Mouse (Mus musculus): ENCODE results near the gene Smg1. TPM values are rescaled to one million over a fixed set of nuclear protein-coding genes. Genes with fewer than 3 reads are reported as not detected.

The Smg1 gene
- total and polyA plus RNA-seq, 3 experiments: 16.1 to 35.0 (median 29.2) TPM

GRCm38 (mm10) chr7:118236949-118237348, 6.5 kb downstream of the Smg1 start:
- DNase-seq (ENCODE audit: extremely low read depth): no peak
- Histone ChIP-seq H3K9me3 (replicated peaks; ENCODE audit: low read length) (no peaks in the 10 kb centered on the region), H3K4me1 (ENCODE audit: control insufficient read depth in 1 of 2, insufficient read depth in 2 of 2) (peaks cover 4 to 51% of the 10 kb centered on the region in 2 experiments; a peak in 2 of 4 replicates), H3K4me3 (replicated peaks in 1 of 3; ENCODE audit: low read depth in 2 of 3, low read length in 2 of 3, poor library complexity in 1 of 3) (no peak overlapping the region), H3K27me3 (replicated peaks) (no peaks in the 10 kb centered on the region), H3K79me2 (replicated peaks; ENCODE audit: control insufficient read depth, extremely low read depth, insufficient read depth, poor library complexity, severe bottlenecking) (peaks cover 89% of the 10 kb centered on the region), H3K4me2 (ENCODE audit: insufficient read depth, low read depth, poor library complexity, severe bottlenecking) (no peak overlapping the region), H3K27ac (ENCODE audit: insufficient read depth, low read depth) (no peak overlapping the region), H3K36me3 (replicated peaks in 1 of 2; ENCODE audit: control insufficient read depth in 1 of 2, insufficient read depth in 1 of 2, low read length in 1 of 2) (peaks cover 0 to 10% of the 10 kb centered on the region in 2 experiments), H3K9ac (ENCODE audit: insufficient read depth, low read depth) (no peak overlapping the region)
- in situ Hi-C loops (cut with MboI; ENCODE audit: low pct_ligation_motif_present, low pct_unique_long_range_greater_than_20kb, low sequenced_read_pairs) (no loop called here), dilution Hi-C loops (cut with MboI; ENCODE audit: extremely low pct_ligation_motif_present, extremely low pct_unique_long_range_greater_than_20kb, low sequenced_read_pairs) (no loop called here)
- TF ChIP-seq RAD21 (IDR thresholded peaks at IDR 0.05; ENCODE audit: low read depth, low read length) (peak; percentile 19), JUND (conservative IDR thresholded peaks at IDR 0.05; ENCODE audit: low read depth, low read length) (no peak), CTCF (conservative IDR thresholded peaks at IDR 0.05 in 1 of 2, IDR thresholded peaks at IDR 0.05 in 1 of 2; ENCODE audit: low read depth in 2 of 2, low read length in 2 of 2) (peak in 1 of 2 experiments; percentile 25; a peak in 2 of 4 replicates)

GRCm38 (mm10) chr7:118234236-118234635, 9.2 kb downstream of the Smg1 start:
- H3K9me3 ChIP-seq (replicated peaks; ENCODE audit: low read length): no peaks in the 10 kb centered on the region
- dilution Hi-C loops (cut with MboI; ENCODE audit: extremely low pct_ligation_motif_present, extremely low pct_unique_long_range_greater_than_20kb, low sequenced_read_pairs): no loop called here
- in situ Hi-C loops (cut with MboI; ENCODE audit: low pct_ligation_motif_present, low pct_unique_long_range_greater_than_20kb, low sequenced_read_pairs): no loop called here
- H3K79me2 ChIP-seq (replicated peaks; ENCODE audit: control insufficient read depth, extremely low read depth, insufficient read depth, poor library complexity, severe bottlenecking): peaks cover 83% of the 10 kb centered on the region
- H3K4me1 ChIP-seq (ENCODE audit: control insufficient read depth in 1 of 2, insufficient read depth in 2 of 2): peaks cover 0 to 48% of the 10 kb centered on the region in 2 experiments; a peak in 2 of 4 replicates
- no peak for TF ChIP-seq USF1 (IDR thresholded peaks at IDR 0.05; ENCODE audit: low read depth, low read length)
- no peak overlapping the region for H3K4me2 ChIP-seq (ENCODE audit: insufficient read depth, low read depth, poor library complexity, severe bottlenecking)
- no peak overlapping the region for H3K4me3 ChIP-seq (replicated peaks in 1 of 3; ENCODE audit: low read depth in 2 of 3, low read length in 2 of 3, poor library complexity in 1 of 3)
- H3K9ac ChIP-seq (ENCODE audit: insufficient read depth, low read depth): no peak overlapping the region
- H3K36me3 ChIP-seq (replicated peaks in 1 of 2; ENCODE audit: control insufficient read depth in 1 of 2, insufficient read depth in 1 of 2, low read length in 1 of 2): peaks cover 0 to 6% of the 10 kb centered on the region in 2 experiments
- H3K27ac ChIP-seq (ENCODE audit: insufficient read depth, low read depth): no peak overlapping the region
- no peak for DNase-seq (ENCODE audit: extremely low read depth)
- H3K27me3 ChIP-seq (replicated peaks): no peaks in the 10 kb centered on the region

GRCm38 (mm10) chr7:118232613-118233012, 10.9 kb downstream of the Smg1 start:
- Histone ChIP-seq H3K36me3 (replicated peaks in 1 of 2; ENCODE audit: control insufficient read depth in 1 of 2, insufficient read depth in 1 of 2, low read length in 1 of 2) (peaks cover 0 to 5% of the 10 kb centered on the region in 2 experiments), H3K9me3 (replicated peaks; ENCODE audit: low read length) (no peaks in the 10 kb centered on the region), H3K4me2 (ENCODE audit: insufficient read depth, low read depth, poor library complexity, severe bottlenecking) (peak overlapping the region; percentile 34; the same call in 1 of the 2 replicates), H3K4me1 (ENCODE audit: control insufficient read depth in 1 of 2, insufficient read depth in 2 of 2) (peaks cover 0 to 50% of the 10 kb centered on the region in 2 experiments; a peak in 2 of 4 replicates), H3K4me3 (replicated peaks in 1 of 3; ENCODE audit: low read depth in 2 of 3, low read length in 2 of 3, poor library complexity in 1 of 3) (no peak overlapping the region), H3K79me2 (replicated peaks; ENCODE audit: control insufficient read depth, extremely low read depth, insufficient read depth, poor library complexity, severe bottlenecking) (peaks cover 84% of the 10 kb centered on the region), H3K9ac (ENCODE audit: insufficient read depth, low read depth) (no peak overlapping the region; the same call in 1 of the 2 replicates), H3K27ac (ENCODE audit: insufficient read depth, low read depth) (no peak overlapping the region), H3K27me3 (replicated peaks) (no peaks in the 10 kb centered on the region)
- TF ChIP-seq ZNF384 (IDR thresholded peaks at IDR 0.05; ENCODE audit: low read depth, low read length) (peak; percentile 92), ZMIZ1 (IDR thresholded peaks at IDR 0.05; ENCODE audit: low read depth, low read length) (no peak), JUND (conservative IDR thresholded peaks at IDR 0.05; ENCODE audit: low read depth, low read length) (peak; percentile 27; the same call in 1 of the 2 replicates), MYC (IDR thresholded peaks at IDR 0.05; ENCODE audit: low read depth, low read length) (0 out of 2 replicates have a peak, but pooled peaks have one; percentile 67), IRF4 (IDR thresholded peaks at IDR 0.05; ENCODE audit: low read depth, low read length) (peak; percentile 42; the same call in 1 of the 2 replicates), MEF2A (IDR thresholded peaks at IDR 0.05; ENCODE audit: borderline replicate concordance, low read depth, low read length) (0 out of 2 replicates have a peak, but pooled peaks have one; percentile 33), MXI1 (IDR thresholded peaks at IDR 0.05; ENCODE audit: low read depth, low read length) (peak; percentile 45; the same call in 1 of the 2 replicates), HCFC1 (IDR thresholded peaks at IDR 0.05; ENCODE audit: low read depth, low read length) (no peak; the same call in 1 of the 2 replicates), CHD2 (IDR thresholded peaks at IDR 0.05; ENCODE audit: low read length) (peak; percentile 23; the same call in 1 of the 2 replicates), CHD1 (IDR thresholded peaks at IDR 0.05; ENCODE audit: low read depth, low read length) (no peak; the same call in 1 of the 2 replicates), MAX (IDR thresholded peaks at IDR 0.05; ENCODE audit: low read length) (0 out of 2 replicates have a peak, but pooled peaks have one; percentile 17), EP300 (IDR thresholded peaks at IDR 0.05; ENCODE audit: low read length) (peak; percentile 93)
- in situ Hi-C loops (cut with MboI; ENCODE audit: low pct_ligation_motif_present, low pct_unique_long_range_greater_than_20kb, low sequenced_read_pairs) (no loop called here), dilution Hi-C loops (cut with MboI; ENCODE audit: extremely low pct_ligation_motif_present, extremely low pct_unique_long_range_greater_than_20kb, low sequenced_read_pairs) (no loop called here)
- peak; percentile 74 for DNase-seq (ENCODE audit: extremely low read depth)
